Mouse (Mus musculus): ENCODE results near the gene Prss23. TPM values are rescaled to one million over a fixed set of nuclear protein-coding genes. Genes with fewer than 3 reads are reported as not detected.

The Prss23 gene
- total and polyA plus RNA-seq, 3 experiments, result 0.16 TPM; not detected in 2

GRCm38 (mm10) chr7:89517460-89518390, 9.3 kb downstream of the Prss23 start:
- TF ChIP-seq POLR2AphosphoS5 (IDR thresholded peaks at IDR 0.05; ENCODE audit: insufficient replicate concordance, low read depth, low read length) (no peak), CTCF (IDR thresholded peaks at IDR 0.05; ENCODE audit: low read depth, low read length) (no peak), GATA1 (IDR thresholded peaks at IDR 0.05; ENCODE audit: borderline replicate concordance, low read length) (no peak), TAL1 (conservative IDR thresholded peaks at IDR 0.05; ENCODE audit: low read depth, low read length) (no peak), GATA2 (IDR thresholded peaks at IDR 0.05; ENCODE audit: borderline replicate concordance, low read depth, low read length) (no peak)
- Histone ChIP-seq H3K4me3 (ENCODE audit: low read depth, low read length) (no peak overlapping the region), H3K27me3 (ENCODE audit: insufficient read depth, low read length) (peaks cover 3% of the 10 kb centered on the region; the same call in 1 of the 2 replicates), H3K4me1 (ENCODE audit: insufficient read depth, low read depth, low read length) (no peaks in the 10 kb centered on the region), H3K36me3 (replicated peaks) (no peaks in the 10 kb centered on the region), H3K9me3 (replicated peaks) (no peaks in the 10 kb centered on the region)
- DNase-seq (ENCODE audit: low spot score), result no peak
- ATAC-seq (ENCODE audit: extremely low read depth, insufficient number of reproducible peaks, low FRiP score, poor library complexity, severe bottlenecking), result no peak

GRCm38 (mm10) chr7:89516551-89517459, 10.2 kb downstream of the Prss23 start:
- Histone ChIP-seq H3K4me1 (ENCODE audit: insufficient read depth, low read depth, low read length) (no peaks in the 10 kb centered on the region), H3K4me3 (ENCODE audit: low read depth, low read length) (no peak overlapping the region), H3K36me3 (replicated peaks) (no peaks in the 10 kb centered on the region), H3K27me3 (ENCODE audit: insufficient read depth, low read length) (peaks cover 3% of the 10 kb centered on the region; the same call in 1 of the 2 replicates), H3K9me3 (replicated peaks) (no peaks in the 10 kb centered on the region)
- no peak for DNase-seq (ENCODE audit: low spot score)
- no peak for TF ChIP-seq POLR2AphosphoS5 (IDR thresholded peaks at IDR 0.05; ENCODE audit: insufficient replicate concordance, low read depth, low read length)
- no peak for TF ChIP-seq TAL1 (conservative IDR thresholded peaks at IDR 0.05; ENCODE audit: low read depth, low read length)
- TF ChIP-seq CTCF (IDR thresholded peaks at IDR 0.05; ENCODE audit: low read depth, low read length), result no peak
- no peak for TF ChIP-seq GATA1 (IDR thresholded peaks at IDR 0.05; ENCODE audit: borderline replicate concordance, low read length)
- ATAC-seq (ENCODE audit: extremely low read depth, insufficient number of reproducible peaks, low FRiP score, poor library complexity, severe bottlenecking), result no peak

GRCm38 (mm10) chr7:89511921-89512514, 15.0 kb downstream of the Prss23 start:
- no peak for TF ChIP-seq CTCF (IDR thresholded peaks at IDR 0.05; ENCODE audit: low read depth, low read length)
- TF ChIP-seq GATA1 (IDR thresholded peaks at IDR 0.05; ENCODE audit: borderline replicate concordance, low read length), result no peak
- TF ChIP-seq POLR2AphosphoS5 (IDR thresholded peaks at IDR 0.05; ENCODE audit: insufficient replicate concordance, low read depth, low read length), result no peak
- TF ChIP-seq GATA2 (IDR thresholded peaks at IDR 0.05; ENCODE audit: borderline replicate concordance, low read depth, low read length), result no peak
- TF ChIP-seq TAL1 (conservative IDR thresholded peaks at IDR 0.05; ENCODE audit: low read depth, low read length), result no peak
- H3K9me3 ChIP-seq (replicated peaks), result no peaks in the 10 kb centered on the region
- no peak overlapping the region for H3K4me3 ChIP-seq (ENCODE audit: low read depth, low read length)
- ATAC-seq (ENCODE audit: extremely low read depth, insufficient number of reproducible peaks, low FRiP score, poor library complexity, severe bottlenecking) (no peak), DNase-seq (ENCODE audit: low spot score) (no peak)
- no peaks in the 10 kb centered on the region for H3K27me3 ChIP-seq (ENCODE audit: insufficient read depth, low read length)
- H3K4me1 ChIP-seq (ENCODE audit: insufficient read depth, low read depth, low read length), result no peaks in the 10 kb centered on the region
- H3K36me3 ChIP-seq (replicated peaks), result no peaks in the 10 kb centered on the region

GRCm38 (mm10) chr7:89508672-89509071, 18.3 kb downstream of the Prss23 start:
- peaks cover 2% of the 10 kb centered on the region; the same call in 1 of the 2 replicates for H3K27me3 ChIP-seq (ENCODE audit: insufficient read depth, low read length)
- H3K4me1 ChIP-seq (ENCODE audit: insufficient read depth, low read depth, low read length), result no peaks in the 10 kb centered on the region
- DNase-seq (ENCODE audit: low spot score) (no peak), ATAC-seq (ENCODE audit: extremely low read depth, insufficient number of reproducible peaks, low FRiP score, poor library complexity, severe bottlenecking) (no peak)
- no peak for TF ChIP-seq TAL1 (conservative IDR thresholded peaks at IDR 0.05; ENCODE audit: low read depth, low read length)
- no peak for TF ChIP-seq GATA1 (IDR thresholded peaks at IDR 0.05; ENCODE audit: borderline replicate concordance, low read length)
- TF ChIP-seq POLR2AphosphoS5 (IDR thresholded peaks at IDR 0.05; ENCODE audit: insufficient replicate concordance, low read depth, low read length), result no peak
- TF ChIP-seq CTCF (IDR thresholded peaks at IDR 0.05; ENCODE audit: low read depth, low read length), result no peak
- no peak for TF ChIP-seq GATA2 (IDR thresholded peaks at IDR 0.05; ENCODE audit: borderline replicate concordance, low read depth, low read length)
- H3K36me3 ChIP-seq (replicated peaks), result no peaks in the 10 kb centered on the region
- no peak overlapping the region for H3K4me3 ChIP-seq (ENCODE audit: low read depth, low read length)
- no peaks in the 10 kb centered on the region for H3K9me3 ChIP-seq (replicated peaks)

- Histone ChIP-seq H3K27me3 (ENCODE audit: insufficient read depth, low read length) (peaks cover 2% of the 10 kb centered on the region; the same call in 1 of the 2 replicates), H3K36me3 (replicated peaks) (no peaks in the 10 kb centered on the region), H3K4me3 (ENCODE audit: low read depth, low read length) (no peak overlapping the region), H3K9me3 (replicated peaks) (no peaks in the 10 kb centered on the region), H3K4me1 (ENCODE audit: insufficient read depth, low read depth, low read length) (no peaks in the 10 kb centered on the region)
- DNase-seq (ENCODE audit: low spot score) (no peak), ATAC-seq (ENCODE audit: extremely low read depth, insufficient number of reproducible peaks, low FRiP score, poor library complexity, severe bottlenecking) (no peak)
- TF ChIP-seq CTCF (IDR thresholded peaks at IDR 0.05; ENCODE audit: low read depth, low read length) (no peak), POLR2AphosphoS5 (IDR thresholded peaks at IDR 0.05; ENCODE audit: insufficient replicate concordance, low read depth, low read length) (no peak), GATA2 (IDR thresholded peaks at IDR 0.05; ENCODE audit: borderline replicate concordance, low read depth, low read length) (no peak), GATA1 (IDR thresholded peaks at IDR 0.05; ENCODE audit: borderline replicate concordance, low read length) (no peak), TAL1 (conservative IDR thresholded peaks at IDR 0.05; ENCODE audit: low read depth, low read length) (no peak)
Observed at GRCm38 (mm10) chr7:89499516-89500307, 27.3 kb downstream of the Prss23 start.
